Mouse (Mus musculus) gastrocnemius, adult 2 months (tissue): Measurements from ENCODE around the gene Dnmt3a. TPM values are rescaled to one million over a fixed set of nuclear protein-coding genes. Genes with fewer than 3 reads are reported as not detected.
"Not testable (repeated sequence)": the region's sequence is repeated elsewhere in the genome, so short reads cannot be mapped to it uniquely, and the experiment has no call there.

ENCODE experiments used
- DNase-seq: peaks from one replicate; pipeline ENCODE4 v3.0.0; 2022
- H3K27ac ChIP-seq: fragments of 200-600 bp; 2 replicates; pipeline ENCODE4 v1.8.1; 2022; ENCODE audit warnings: mild to moderate bottlenecking
- H3K4me3 ChIP-seq: fragments of 200-600 bp; 2 replicates; pipeline ENCODE4 v1.8.1; 2022; ENCODE audit warnings: mild to moderate bottlenecking, moderate library complexity
- CTCF ChIP-seq: fragments of 200-600 bp; IDR thresholded peaks from 2 replicates; pipeline ENCODE4 v1.8.1; 2022; ENCODE audit warnings: antibody characterized with exemption, mild to moderate bottlenecking, moderate library complexity
- intact Hi-C: fragments of 180-260 bp; cut with DNase I; formaldehyde crosslinking; loops from one replicate; pipeline ENCODE4 v1.15.1; 2025
- total RNA-seq, 2 experiments: library from RNA; stranded (reverse); gene quantifications; 2 replicates each; pipeline ENCODE4 v1.2.3; 2021

The Dnmt3a gene
- total RNA-seq, 2 experiments from 2014 or later, result 57.5 to 97.5 TPM

GRCm38 (mm10) chr12:3898811-3899210 lies 93.0 kb downstream of the Dnmt3a start:
- TF ChIP-seq CTCF, result no peak
- no peak overlapping the region for H3K27ac ChIP-seq
- H3K4me3 ChIP-seq, result no peak overlapping the region
- intact Hi-C loops, result no loop called here
- no peak for DNase-seq

GRCm38 (mm10) chr12:3905436-3905835 lies 99.6 kb downstream of the Dnmt3a start:
- intact Hi-C loops, result no loop called here
- no peak for TF ChIP-seq CTCF
- Histone ChIP-seq H3K27ac (no peak overlapping the region), H3K4me3 (no peak overlapping the region)
- DNase-seq, result no peak

DNA sequence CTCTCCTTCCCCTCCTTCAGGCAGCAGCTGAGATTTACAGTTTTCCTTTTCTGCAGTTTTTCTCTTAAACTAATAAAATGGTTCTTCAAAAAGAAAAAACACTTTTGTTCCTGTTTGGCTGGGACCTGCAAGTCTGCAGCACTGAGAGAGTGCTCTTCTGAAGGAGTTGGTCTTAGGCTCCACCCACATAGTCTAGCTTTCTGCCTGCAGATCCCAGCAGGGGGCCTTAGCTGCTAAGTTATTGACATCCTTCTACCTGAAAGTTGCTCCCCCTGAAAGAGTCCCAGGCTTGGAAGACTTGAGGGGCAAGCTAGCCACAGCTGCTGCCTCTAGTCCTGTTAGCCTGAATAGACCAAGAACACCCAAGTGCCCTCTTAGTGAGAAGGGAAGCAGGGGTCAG lies 100.5 kb downstream of the Dnmt3a start:
- no peak for TF ChIP-seq CTCF
- H3K4me3 ChIP-seq, result no peak overlapping the region
- no peak overlapping the region for H3K27ac ChIP-seq
- intact Hi-C loops, result no loop called here
- no peak for DNase-seq

- H3K27ac ChIP-seq, result no peak overlapping the region
- no peak for TF ChIP-seq CTCF
- no peak overlapping the region for H3K4me3 ChIP-seq
- intact Hi-C loops, result no loop called here
- DNase-seq, result no peak
These were observed 101.2 kb downstream of the Dnmt3a start for GRCm38 (mm10) chr12:3907008-3907407.

DNA sequence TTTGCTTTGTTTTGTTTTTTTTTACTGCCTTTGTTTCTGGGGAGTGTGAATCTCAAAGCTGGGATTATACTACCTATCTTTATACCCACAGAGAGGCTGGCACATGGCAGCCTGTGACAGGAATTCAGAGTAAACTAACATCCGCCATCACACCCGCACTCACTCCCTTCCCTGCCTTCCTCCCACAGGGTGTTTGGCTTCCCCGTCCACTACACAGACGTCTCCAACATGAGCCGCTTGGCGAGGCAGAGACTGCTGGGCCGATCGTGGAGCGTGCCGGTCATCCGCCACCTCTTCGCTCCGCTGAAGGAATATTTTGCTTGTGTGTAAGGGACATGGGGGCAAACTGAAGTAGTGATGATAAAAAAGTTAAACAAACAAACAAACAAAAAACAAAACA lies 101.6 kb downstream of the Dnmt3a start:
- no peak for TF ChIP-seq CTCF
- no peak for DNase-seq
- H3K27ac ChIP-seq, result no peak overlapping the region
- H3K4me3 ChIP-seq, result no peak overlapping the region
- intact Hi-C loops, result no loop called here

DNA sequence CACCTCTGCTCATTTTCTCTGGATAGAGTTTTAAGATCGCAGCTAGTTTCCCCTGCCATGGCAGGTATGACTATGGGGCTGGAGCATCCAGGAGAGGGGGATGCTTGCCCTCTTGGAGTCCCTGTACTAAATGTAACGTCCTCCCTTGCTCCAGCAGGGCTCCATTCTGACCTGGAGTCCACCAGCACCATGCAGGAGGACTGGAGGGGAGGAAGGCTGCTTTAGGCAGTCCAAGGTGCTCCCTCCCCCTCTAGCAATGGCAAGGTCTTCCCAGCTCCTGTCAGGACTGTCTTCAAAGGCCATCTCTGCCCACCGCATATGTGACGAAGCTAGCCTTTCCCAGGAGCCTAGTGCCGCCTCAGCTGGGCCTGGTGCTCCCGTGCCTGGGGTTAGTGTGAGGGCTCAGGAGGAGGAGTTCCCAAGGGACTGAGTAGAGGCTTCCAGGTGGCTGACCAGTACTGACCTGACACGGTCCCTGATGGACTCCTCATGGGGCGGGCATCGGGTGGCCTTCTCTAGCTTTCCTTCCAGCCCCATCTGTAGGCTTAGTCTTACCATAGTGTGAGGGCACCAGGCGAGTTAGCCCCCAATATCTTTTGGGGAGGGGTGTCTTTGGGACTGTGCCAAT lies 104.8 kb downstream of the Dnmt3a start:
- Histone ChIP-seq H3K4me3 (no peak overlapping the region), H3K27ac (no peak overlapping the region)
- DNase-seq, result peak; percentile 25
- intact Hi-C loops, result no loop called here
- TF ChIP-seq CTCF, result no peak

GRCm38 (mm10) chr12:3911831-3912348 lies 106.1 kb downstream of the Dnmt3a start:
- Histone ChIP-seq H3K4me3 (no peak overlapping the region), H3K27ac (no peak overlapping the region)
- intact Hi-C loops, result no loop called here
- no peak for TF ChIP-seq CTCF
- no peak for DNase-seq

GRCm38 (mm10) chr12:3915852-3916251 lies 110.0 kb downstream of the Dnmt3a start:
- Histone ChIP-seq H3K4me3 (no peak overlapping the region), H3K27ac (no peak overlapping the region)
- peak; percentile 35 for DNase-seq
- intact Hi-C loops, result no loop called here
- no peak for TF ChIP-seq CTCF

DNA sequence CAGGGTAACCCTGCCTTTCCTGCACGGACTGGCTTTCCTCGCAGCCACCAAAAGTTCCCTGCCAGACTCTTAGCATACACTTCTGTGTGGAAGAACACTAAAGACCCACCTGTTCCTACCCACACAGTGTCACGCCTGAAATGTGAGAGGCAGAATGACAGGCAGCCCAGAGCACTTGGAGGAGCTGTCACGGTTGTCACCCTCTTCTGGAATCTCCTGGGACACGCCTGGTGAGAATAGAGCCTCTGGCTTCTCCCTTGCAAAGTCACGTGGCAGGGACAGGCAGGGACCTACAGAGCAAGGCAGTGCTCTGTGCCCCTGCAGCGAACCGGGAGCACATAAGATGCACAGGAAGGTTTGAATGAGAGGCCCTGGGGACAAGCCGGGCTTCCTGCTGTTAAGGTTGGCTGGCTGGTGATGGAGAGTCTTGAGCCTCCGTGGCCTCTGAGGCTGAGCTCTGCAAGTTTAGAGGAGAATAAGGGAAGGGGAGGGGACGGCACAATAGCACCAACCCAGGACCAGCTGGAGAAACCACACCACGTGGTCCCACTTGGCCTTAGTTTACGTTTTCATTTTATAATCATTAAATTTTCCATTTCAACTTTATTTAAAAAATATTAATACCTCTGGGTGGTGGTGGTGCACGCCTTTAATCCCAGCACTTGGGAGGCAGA lies 112.0 kb downstream of the Dnmt3a start:
- intact Hi-C loops, result no loop called here
- Histone ChIP-seq H3K27ac (no peak overlapping the region), H3K4me3 (no peak overlapping the region)
- TF ChIP-seq CTCF, result no peak
- DNase-seq, result no peak

DNA sequence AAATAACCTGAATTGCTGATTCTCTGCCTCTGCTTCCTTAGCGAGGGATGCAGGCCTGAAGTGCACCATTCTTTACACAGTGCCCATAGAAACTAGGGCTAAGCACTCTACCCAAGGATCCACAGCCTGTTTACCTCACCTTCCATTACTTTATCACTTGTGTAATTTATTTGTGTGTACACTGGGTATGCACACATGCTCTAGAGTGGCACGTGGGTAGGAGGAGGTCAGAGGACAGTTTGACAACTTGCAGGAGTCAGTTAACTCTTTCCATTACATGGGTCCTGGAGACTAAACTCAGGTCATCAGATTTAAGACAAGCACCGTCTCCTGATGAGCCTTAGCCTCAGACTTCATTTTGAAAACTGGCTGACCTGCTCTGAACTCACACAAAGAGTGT lies 112.8 kb downstream of the Dnmt3a start:
- DNase-seq, result no peak
- no peak overlapping the region for H3K27ac ChIP-seq
- no peak overlapping the region for H3K4me3 ChIP-seq
- intact Hi-C loops, result no loop called here
- no peak for TF ChIP-seq CTCF

DNA sequence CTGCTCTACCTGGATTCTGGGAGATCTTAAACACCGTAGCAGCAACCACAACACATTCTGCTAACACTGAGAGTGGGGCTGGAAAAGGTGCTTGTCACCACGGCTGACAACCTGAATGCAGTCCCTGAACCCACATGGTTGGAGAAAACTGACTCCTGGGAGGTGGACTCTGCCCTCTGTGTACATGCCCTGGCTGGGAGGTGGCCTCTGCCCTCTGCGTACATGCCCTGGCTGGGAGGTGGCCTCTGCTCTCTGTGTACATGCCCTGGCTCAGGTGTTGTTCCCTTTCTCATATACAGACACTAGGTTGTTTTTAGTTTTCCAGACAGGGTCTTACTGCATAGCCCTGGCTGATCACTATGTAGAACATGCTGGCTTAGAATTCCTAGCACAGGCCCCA lies 113.6 kb downstream of the Dnmt3a start:
- no peak for DNase-seq

GRCm38 (mm10) chr12:3926127-3926526 lies 120.3 kb downstream of the Dnmt3a start:
- peak; percentile 76 for DNase-seq
- H3K27ac ChIP-seq, result no peak overlapping the region
- peak; percentile 93 for TF ChIP-seq CTCF
- H3K4me3 ChIP-seq, result no peak overlapping the region
- intact Hi-C loops, result loop anchor here (1.0 to 10.0 kb wide), 3 partner anchors 154 to 281 kb away; no protein-coding TSS in a partner anchor

More for the DNA sequence above, 113.6 kb downstream of the Dnmt3a start:
- intact Hi-C loops, result no loop called here
- TF ChIP-seq CTCF, result no peak
- Histone ChIP-seq H3K27ac (no peak overlapping the region), H3K4me3 (no peak overlapping the region)

GRCm38 (mm10) chr12:3928841-3929240 lies 123.0 kb downstream of the Dnmt3a start:
- Histone ChIP-seq H3K4me3 (no peak overlapping the region), H3K27ac (no peak overlapping the region)
- intact Hi-C loops, result loop anchor here (2.0 to 10.0 kb wide), 3 partner anchors 54 to 278 kb away; no protein-coding TSS in a partner anchor
- DNase-seq, result peak; percentile 73
- peak; percentile 59 for TF ChIP-seq CTCF

DNA sequence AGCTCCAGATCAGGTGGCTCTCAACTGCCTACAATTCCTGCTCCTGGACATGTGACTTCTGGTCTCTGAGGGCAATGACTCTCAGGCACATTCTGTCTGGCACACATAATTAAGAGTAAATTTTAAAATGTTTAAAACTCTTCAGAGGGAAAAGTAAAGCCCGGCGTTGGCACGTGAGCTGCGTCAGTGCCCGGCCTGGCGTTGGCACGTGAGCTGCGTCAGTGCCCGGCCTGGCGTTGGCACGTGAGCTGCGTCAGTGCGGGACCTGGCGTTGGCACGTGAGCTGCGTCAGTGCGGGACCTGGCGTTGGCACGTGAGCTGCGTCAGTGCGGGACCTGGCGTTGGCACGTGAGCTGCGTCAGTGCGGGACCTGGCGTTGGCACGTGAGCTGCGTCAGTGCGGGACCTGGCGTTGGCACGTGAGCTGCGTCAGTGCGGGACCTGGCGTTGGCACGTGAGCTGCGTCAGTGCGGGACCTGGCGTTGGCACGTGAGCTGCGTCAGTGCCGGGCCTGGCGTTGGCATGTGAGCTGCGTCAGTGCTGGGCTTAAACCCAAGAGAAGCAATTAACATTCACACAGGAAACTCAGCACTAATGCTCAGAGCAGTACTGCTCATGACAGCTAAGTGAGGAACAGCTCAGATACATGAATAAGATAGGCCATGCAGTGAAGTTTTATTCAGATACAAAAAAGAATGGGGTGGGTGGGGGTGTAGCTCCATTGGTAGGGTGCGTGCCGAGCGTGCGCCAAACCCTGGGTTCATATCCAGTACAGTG lies 124.5 kb downstream of the Dnmt3a start:
- H3K4me3 ChIP-seq, DNase-seq, H3K27ac ChIP-seq, intact Hi-C loops: not testable (repeated sequence)
